Mouse (Mus musculus) 3134 (cell line): Measurements from ENCODE around the gene Nxf2.
"Not testable (repeated sequence)": the region's sequence is repeated elsewhere in the genome, so short reads cannot be mapped to it uniquely, and the experiment has no call there.

Source experiments
- DNase-seq: peaks from one replicate; pipeline ENCODE4 v3.0.0-alpha.2; 2011; ENCODE audit warnings: low spot score; ENCODE audit not compliant: insufficient read length; ENCODE audit errors: extremely low read depth

The Nxf2 gene

GRCm38 (mm10) chrX:134964546-134964945 lies at the start of gene Nxf2:
TSS of gene Nxf2 (minus strand) at chrX:134964754.
- no peak for DNase-seq

- DNase-seq = no peak
Measured at GRCm38 (mm10) chrX:135011381-135011780, 46.8 kb upstream of the Nxf2 start.

- DNase-seq = no peak
Measured at GRCm38 (mm10) chrX:135009471-135009815, 44.9 kb upstream of the Nxf2 start.

- peak; percentile 89 for DNase-seq
Measured at GRCm38 (mm10) chrX:135008720-135009470, 44.3 kb upstream of the Nxf2 start, which contains the start of gene Zmat1. TSS of gene Zmat1 (minus strand) at chrX:135009209.

- DNase-seq = peak; percentile 7
Measured at GRCm38 (mm10) chrX:135008021-135008420, 43.5 kb upstream of the Nxf2 start.

GRCm38 (mm10) chrX:134963305-134964094 lies 1.1 kb downstream of the Nxf2 start:
- peak; percentile 2 for DNase-seq

GRCm38 (mm10) chrX:134930361-134930760 lies 34.2 kb downstream of the Nxf2 start:
- no peak for DNase-seq

- DNase-seq = no peak
Measured at GRCm38 (mm10) chrX:134929927-134930326, 34.6 kb downstream of the Nxf2 start.

- DNase-seq = no peak
Measured at GRCm38 (mm10) chrX:134925058-134925457, 39.5 kb downstream of the Nxf2 start.

- no peak for DNase-seq
Measured at GRCm38 (mm10) chrX:134923675-134924424, 40.7 kb downstream of the Nxf2 start.

- DNase-seq = no peak
Measured at GRCm38 (mm10) chrX:134919220-134919619, 45.3 kb downstream of the Nxf2 start.

GRCm38 (mm10) chrX:134915745-134916144 lies 48.8 kb downstream of the Nxf2 start:
- DNase-seq = no peak

- not testable (repeated sequence) for DNase-seq
Measured at GRCm38 (mm10) chrX:134915315-134915714, 49.2 kb downstream of the Nxf2 start.

- no peak for DNase-seq
Measured at GRCm38 (mm10) chrX:134914851-134915250, 49.7 kb downstream of the Nxf2 start.

GRCm38 (mm10) chrX:134913234-134913936 lies 51.2 kb downstream of the Nxf2 start:
- DNase-seq = no peak

- DNase-seq = no peak
Measured at GRCm38 (mm10) chrX:134912805-134913204, 51.7 kb downstream of the Nxf2 start.

GRCm38 (mm10) chrX:134910345-134910744 lies 54.2 kb downstream of the Nxf2 start:
- no peak for DNase-seq
